Mouse (Mus musculus): Measurements from ENCODE around the gene Pcyt2.

Gene Pcyt2

GRCm38 (mm10) chr11:120565114-120565513 lies 52.6 kb downstream of the Pcyt2 start:
- no peak for DNase-seq (ENCODE audit: low read depth, low spot score)

GRCm38 (mm10) chr11:120562949-120563348 lies 54.8 kb downstream of the Pcyt2 start:
- no peak for DNase-seq (ENCODE audit: low read depth, low spot score)

- DNase-seq (ENCODE audit: low read depth, low spot score), result no peak
These were observed 56.6 kb downstream of the Pcyt2 start for GRCm38 (mm10) chr11:120560952-120561728.
